Mouse (Mus musculus): ENCODE results near the gene Ppt1. TPM values are rescaled to one million over a fixed set of nuclear protein-coding genes. Genes with fewer than 3 reads are reported as not detected.

Gene Ppt1
- polyA plus RNA-seq, 1 experiment, result 12.4 TPM

DNA sequence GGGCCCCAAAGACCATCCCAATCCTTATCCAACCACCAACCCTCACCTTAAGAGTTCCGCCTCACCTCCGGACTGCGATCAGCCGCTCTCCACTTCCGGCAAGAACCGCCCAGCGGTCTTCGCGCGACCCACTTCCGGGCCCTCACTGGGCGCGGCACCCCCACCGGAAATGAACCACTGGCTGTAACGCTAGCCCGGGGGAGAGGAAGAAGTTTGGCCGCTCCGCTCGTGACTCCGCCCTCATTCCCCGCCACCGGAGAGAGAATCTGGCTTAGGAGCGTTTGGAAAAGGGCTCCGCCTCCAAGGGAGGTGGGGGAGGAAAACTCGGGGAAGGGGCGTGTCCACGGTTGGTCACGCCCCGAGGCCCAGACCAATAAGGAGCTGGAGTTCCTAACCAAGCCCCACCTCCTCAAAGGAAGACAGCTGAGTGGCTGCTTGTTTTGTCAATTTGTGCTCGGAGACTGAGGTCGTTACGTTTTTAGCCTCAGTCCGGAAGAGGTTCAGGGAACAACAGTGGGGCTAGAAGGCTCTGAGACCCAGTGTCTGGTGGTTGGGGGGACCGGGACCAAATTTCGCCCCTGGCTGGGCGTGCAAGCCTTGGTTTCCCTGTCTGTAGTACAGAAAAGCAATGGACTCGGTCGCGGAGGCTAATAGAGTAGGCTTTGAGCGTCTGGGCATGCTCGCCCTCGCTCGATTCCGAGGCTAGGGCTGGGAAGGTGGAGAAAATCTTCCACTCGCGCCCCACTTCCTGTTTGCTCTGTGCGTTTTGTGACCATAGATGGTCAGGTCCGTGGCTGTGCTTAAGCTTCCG is 49.9 kb downstream of the Ppt1 start, which contains the start of gene Cap1:
Gene Cap1 (minus strand): TSS at position 289 of the 811 bp plus-strand sequence.
- TF ChIP-seq GATA1 (IDR thresholded peaks at IDR 0.05; ENCODE audit: low read length), result no peak

DNA sequence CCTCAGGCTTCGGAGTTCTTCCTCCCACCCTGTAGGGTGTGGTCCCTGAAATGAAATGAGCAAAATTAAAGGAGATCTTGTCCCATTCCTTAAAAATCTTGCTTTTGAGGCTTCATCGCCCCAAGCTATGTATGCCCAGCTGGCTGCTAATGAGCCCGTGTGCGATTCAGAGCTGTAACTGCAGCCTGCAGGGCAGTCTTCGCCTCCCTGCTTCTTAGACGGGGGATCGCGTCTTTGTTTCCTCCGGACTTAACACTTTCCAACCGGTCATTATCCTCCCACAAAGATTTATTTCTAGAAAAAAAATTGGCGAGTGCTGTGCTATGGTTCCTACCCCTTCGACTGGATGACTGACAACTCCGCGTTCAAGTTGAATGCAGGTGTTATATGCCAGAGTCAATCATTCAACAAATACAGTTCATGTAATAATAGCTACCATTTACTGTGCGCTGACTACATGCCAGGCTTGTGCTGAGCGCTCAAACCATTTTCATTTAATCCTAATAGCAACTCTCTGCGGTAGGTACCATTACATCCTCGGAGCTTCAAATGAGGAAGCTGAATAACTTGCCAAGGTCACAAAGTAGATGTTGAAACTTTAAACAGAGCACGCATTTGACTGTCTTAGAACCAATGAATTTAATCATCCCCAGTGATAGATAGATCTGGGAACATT is 50.7 kb downstream of the Ppt1 start:
- TF ChIP-seq GATA1 (IDR thresholded peaks at IDR 0.05; ENCODE audit: low read length), result no peak

DNA sequence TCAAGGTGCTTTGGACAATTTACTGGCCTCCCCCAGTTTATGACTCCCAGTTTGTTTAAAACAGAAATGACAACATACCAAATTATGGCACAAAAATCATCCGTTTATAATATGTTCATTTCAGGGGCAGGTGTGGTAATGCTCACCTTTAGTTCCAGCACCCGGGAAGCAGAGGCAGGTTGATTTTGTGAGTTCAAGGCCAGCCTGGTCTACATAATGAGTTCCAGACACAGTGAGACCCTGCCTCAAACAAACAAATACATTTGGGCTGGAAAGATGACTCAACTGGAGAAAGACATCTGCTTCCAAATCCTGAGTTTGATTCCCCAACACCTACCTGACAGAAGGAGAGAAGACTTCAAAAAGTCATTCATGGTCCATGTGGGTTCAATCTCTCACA is 51.3 kb downstream of the Ppt1 start:
- TF ChIP-seq GATA1 (IDR thresholded peaks at IDR 0.05; ENCODE audit: low read length), result no peak

DNA sequence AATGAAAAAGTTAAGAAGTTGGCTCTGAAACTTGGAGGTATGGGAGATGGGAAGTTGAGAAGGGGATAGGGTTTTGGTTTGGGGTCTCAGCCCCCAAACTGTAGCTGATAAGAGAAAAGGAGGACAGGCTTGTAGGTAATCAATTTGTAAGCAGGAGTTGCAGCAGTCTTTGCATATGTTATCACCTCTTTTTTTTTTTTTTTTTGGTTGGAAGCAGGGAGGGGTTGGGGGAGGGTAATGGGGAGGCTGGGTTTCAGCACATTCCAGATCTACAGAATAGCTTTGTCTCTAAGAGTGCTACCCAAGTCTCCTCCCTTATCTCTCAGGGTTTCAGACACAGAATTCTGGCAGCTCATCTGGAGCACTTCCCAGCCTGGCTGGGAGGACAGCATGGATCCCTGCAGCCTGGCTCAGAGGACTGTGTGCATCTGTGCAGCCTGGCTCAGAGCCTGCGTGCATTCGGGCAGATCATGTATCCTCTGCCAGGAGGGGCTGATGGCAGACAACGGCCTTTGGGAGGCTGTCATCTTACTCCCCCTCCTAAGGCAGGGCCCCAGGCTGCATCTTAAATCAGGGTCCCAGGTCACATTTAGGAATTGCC is 54.9 kb downstream of the Ppt1 start:
- no peak for TF ChIP-seq GATA1 (IDR thresholded peaks at IDR 0.05; ENCODE audit: low read length)

DNA sequence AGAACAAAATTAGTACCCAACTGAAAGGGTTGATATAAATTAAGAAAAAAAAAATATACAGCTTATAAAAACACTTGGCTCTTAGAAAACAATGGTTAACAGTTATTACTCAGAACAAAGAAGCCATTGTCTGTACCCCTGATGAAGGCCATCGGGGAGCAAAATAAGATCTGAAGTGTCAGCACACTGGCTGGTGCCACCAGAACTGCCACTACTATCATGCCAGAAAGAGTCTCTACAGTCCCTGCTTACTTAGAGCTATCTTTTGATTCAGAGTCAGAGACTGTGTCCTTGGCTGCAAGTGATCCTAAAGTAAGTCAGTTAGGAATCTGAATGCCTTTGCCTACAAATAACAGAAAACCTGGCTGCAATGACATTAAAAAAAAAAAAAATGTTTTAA is 55.6 kb downstream of the Ppt1 start:
- TF ChIP-seq GATA1 (IDR thresholded peaks at IDR 0.05; ENCODE audit: low read length), result no peak

DNA sequence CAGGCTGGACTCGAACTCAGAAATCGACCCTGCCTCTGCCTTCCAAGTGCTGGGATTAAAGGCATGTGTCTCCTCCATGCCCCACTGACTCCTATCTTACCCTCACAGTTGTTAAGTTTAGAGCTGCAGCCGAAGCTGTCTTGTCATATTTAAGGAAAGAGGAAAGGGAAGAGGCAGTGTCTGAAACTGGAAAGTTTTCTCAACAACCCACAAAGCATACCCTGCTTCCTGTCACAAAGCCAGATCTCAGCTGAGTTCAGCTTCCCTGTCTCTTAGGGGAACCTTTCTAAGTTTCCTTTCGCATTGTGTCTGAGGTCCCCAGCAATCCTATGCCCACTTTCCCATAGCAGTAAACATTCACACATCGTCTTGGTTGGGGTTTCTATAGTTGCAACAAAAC is 56.1 kb downstream of the Ppt1 start:
- no peak for TF ChIP-seq GATA1 (IDR thresholded peaks at IDR 0.05; ENCODE audit: low read length)

DNA sequence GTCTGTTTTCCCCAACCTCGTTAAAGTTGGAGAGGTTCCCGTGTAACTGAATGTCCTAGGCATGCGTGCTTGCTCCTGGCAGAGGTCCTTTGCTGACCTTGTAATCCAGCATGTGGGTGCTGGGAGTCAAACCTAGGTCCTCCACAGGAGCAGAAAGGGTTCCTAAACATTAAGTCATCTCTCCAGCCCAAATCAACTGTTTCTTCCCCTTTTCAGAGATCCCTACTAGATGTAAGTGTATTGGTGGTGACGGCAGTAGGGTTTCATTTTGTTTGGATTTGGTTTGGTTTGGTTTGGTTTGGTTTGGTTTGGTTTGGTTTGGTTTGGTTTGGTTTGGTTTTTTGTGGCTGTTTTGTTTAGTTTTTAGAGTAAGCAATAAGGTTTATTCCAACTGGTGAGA is 61.7 kb downstream of the Ppt1 start:
- no peak for TF ChIP-seq GATA1 (IDR thresholded peaks at IDR 0.05; ENCODE audit: low read length)

DNA sequence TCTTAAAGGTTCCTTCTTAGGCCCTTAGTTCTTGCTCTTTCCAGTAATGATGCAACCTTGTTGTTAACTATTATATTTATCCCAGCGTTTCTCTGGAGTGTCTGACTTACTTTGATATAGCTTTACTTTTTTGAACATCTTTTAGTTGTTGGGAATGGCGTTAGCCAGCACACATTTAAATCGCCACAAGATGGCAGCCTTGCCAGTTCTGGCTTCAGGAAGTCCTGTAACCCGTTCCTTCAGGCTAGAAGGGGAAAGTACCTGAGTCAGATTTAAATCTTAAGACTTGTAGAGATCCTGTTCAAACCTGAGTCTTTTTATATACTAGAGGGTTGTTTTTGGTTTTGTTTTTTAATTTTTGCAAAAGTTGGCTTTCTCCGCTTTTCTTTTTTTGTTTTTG is 62.3 kb downstream of the Ppt1 start:
- TF ChIP-seq GATA1 (IDR thresholded peaks at IDR 0.05; ENCODE audit: low read length), result no peak

DNA sequence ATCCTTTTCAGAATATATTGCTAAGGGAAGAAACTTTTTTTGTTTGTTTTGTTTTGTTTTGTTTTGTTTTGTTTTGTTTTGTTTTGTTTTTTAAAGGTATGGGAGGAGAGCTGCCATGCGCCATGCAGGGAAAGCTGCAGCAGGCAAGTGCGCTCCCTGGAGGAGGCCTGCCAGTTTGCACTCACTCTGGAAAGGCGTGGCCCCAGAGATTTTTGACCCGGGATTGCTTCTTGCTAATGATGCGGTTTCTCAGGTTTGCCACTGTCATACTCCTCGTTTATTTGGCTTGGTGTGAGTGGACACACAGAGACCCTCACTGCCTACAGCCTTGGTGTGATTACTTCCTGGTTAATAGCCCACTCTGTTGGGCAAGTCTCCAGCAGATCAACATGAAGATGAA is 66.1 kb downstream of the Ppt1 start:
- TF ChIP-seq GATA1 (IDR thresholded peaks at IDR 0.05; ENCODE audit: low read length), result no peak

DNA sequence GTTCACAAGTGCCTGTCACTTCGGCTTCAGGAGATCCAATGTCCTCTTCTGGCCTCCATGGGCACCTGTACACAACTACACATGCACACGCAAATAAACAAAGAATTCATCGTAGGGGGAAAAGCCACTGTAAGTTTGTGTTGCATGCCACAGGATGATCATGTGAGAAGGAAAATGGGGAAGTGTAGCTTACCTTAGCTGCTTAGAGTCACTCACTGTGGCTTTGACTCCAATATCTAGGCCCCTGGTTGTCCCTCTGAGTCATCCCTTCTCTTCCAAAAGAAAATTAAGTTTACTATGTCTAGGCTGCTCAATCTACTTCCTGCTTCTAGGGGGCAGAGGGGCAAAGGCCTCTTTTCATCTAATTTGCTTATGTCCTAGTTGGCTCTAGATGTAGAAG is 67.7 kb downstream of the Ppt1 start:
- TF ChIP-seq GATA1 (IDR thresholded peaks at IDR 0.05; ENCODE audit: low read length), result no peak

DNA sequence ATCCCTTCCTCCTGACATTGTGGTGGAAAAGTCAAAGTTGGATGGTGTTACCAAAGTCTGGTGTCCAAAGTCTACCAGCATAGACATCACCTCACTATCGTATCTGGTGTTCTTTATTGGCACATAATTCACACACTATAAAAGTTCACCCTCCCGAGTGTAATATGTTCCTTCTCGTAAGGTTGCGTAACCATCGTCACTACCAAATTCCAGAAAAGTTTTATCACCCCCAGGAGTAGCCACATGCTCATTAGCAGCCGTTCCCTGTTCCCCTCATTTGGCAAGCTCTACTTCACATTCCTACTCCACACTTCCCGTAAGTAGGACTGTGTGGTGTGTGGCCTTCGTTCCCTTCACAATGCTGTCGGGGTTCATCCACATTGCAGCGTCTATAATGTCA is 69.3 kb downstream of the Ppt1 start:
- no peak for TF ChIP-seq GATA1 (IDR thresholded peaks at IDR 0.05; ENCODE audit: low read length)

Other genes starting within 250 kb of the Ppt1 start
- gene 9530002B09Rik, start 147.0 kb upstream of the Ppt1 start, polyA plus RNA-seq (2012), result not detected in 2 replicates
- 17.3 and 20.0 TPM in 2 replicates for gene Cap1, start 49.8 kb downstream of the Ppt1 start, polyA plus RNA-seq (2012)
- gene Mfsd2a, start 124.9 kb downstream of the Ppt1 start, polyA plus RNA-seq (2012), result not detected in 2 replicates
- gene Mycl, start 159.4 kb downstream of the Ppt1 start, polyA plus RNA-seq (2012), result 0.02 TPM in 1 of 2 replicates, not detected in the other
- gene Trit1, start 180.4 kb downstream of the Ppt1 start, polyA plus RNA-seq (2012), result 2.1 and 2.8 TPM in 2 replicates